Comparison of ENCODE assay signal across 12 mouse cellular contexts in the genomic region with DNA sequence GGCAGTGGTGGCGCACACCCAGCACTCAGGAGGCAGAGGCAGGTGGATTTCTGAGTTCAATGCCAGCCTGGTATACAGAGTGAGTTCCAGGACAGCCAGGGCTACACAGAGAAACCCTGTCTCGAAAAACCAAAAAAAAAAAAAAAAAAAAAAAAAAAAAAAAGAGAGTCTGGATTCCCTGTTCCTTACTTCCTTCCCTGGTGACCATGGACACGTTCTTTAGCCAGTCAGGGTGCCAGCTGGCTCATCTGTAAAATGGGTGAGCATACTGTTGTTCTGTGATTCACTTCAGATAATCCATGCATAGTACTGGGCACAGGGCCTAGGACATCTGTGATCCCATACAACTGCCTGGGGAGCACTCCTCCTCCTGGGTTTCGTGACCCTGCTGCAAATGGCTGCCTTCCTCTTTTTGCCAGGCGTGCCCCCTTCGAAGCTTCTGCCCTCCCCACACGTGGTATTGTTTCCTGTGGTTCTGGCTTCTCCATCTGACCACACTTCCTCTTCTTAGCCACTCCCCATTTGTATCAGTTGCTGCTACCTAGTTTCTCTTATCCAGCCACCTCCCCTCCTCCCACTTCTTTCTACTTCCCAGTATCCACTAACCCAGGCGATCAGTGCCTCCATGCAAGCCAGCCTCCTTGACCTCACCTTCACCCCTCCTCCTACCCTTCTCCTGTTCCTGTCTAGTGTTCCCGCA.
DNase-seq lines count a peak whose midpoint lies in the region; ATAC-seq lines count a peak whose summit lies in the region.
"Had no signal": no experiment of that assay in that cellular context is flagged by ENCODE, and none has a peak within 500 bp of the region (broad histone marks: within the 10 kb centered on the region; RNA-seq: fewer than 3 reads in every experiment).

No protein-coding gene starts in this region.

- H3K9ac ChIP-seq in intestine, embryonic 16.5 days (ENCODE audit: low read depth, low read length): no peak overlapping the region
- H3K9ac ChIP-seq: limb, embryonic 13.5 days had no signal

- H3K4me3 ChIP-seq in heart, embryonic 10.5 days: no peak overlapping the region
- H3K4me3 ChIP-seq in forebrain, embryonic 10.5 days: no peak overlapping the region
- no peak overlapping the region for H3K4me3 ChIP-seq in intestine, embryonic 16.5 days (ENCODE audit: low read length)
- H3K4me3 ChIP-seq: embryonic facial prominence, embryonic 10.5 days; limb, embryonic 13.5 days had no signal

- 0 out of 2 replicates have a peak, but pooled peaks cover 3% of the 10 kb centered on the region for H3K36me3 ChIP-seq in heart, embryonic 10.5 days
- no peaks in the 10 kb centered on the region for H3K36me3 ChIP-seq in forebrain, embryonic 10.5 days (replicated peaks)
- no peaks in the 10 kb centered on the region; the same call in 1 of the 2 replicates for H3K36me3 ChIP-seq in intestine, embryonic 16.5 days (ENCODE audit: control insufficient read depth, insufficient read depth, low read length)
- H3K36me3 ChIP-seq: embryonic facial prominence, embryonic 10.5 days; limb, embryonic 13.5 days had no signal

- H3K4me2 ChIP-seq in intestine, embryonic 16.5 days (ENCODE audit: low read depth, low read length): no peak overlapping the region
- H3K4me2 ChIP-seq: limb, embryonic 13.5 days had no signal

- ATAC-seq in CD4-positive, CD25-positive, alpha-beta regulatory T cell, adult 4 months: peak; percentile 78
- ATAC-seq in granulocyte monocyte progenitor cell, adult 5-6 weeks (replicated peaks; ENCODE audit: poor library complexity, severe bottlenecking): peak; percentile 82
- ATAC-seq in monocyte, adult 5-6 weeks (replicated peaks; ENCODE audit: insufficient number of reproducible peaks, low FRiP score, low TSS enrichment, poor library complexity, severe bottlenecking): peak; percentile 95
- ATAC-seq in cerebellum, adult (ENCODE audit: insufficient number of reproducible peaks, low FRiP score, low TSS enrichment): no peak
- no peak for ATAC-seq in intestine, embryonic 16.5 days
- ATAC-seq: intestine, postnatal 0 days had no signal

- no peak overlapping the region for H3K27ac ChIP-seq in heart, embryonic 10.5 days
- H3K27ac ChIP-seq in forebrain, embryonic 10.5 days: no peak overlapping the region
- H3K27ac ChIP-seq in intestine, embryonic 16.5 days (ENCODE audit: low read length): no peak overlapping the region
- H3K27ac ChIP-seq: embryonic facial prominence, embryonic 10.5 days; limb, embryonic 13.5 days had no signal

- H3K27me3 ChIP-seq in heart, embryonic 10.5 days (ENCODE audit: insufficient read depth, poor library complexity, severe bottlenecking): no peaks in the 10 kb centered on the region
- H3K27me3 ChIP-seq in forebrain, embryonic 10.5 days (ENCODE audit: poor library complexity, severe bottlenecking): no peaks in the 10 kb centered on the region; the same call in 1 of the 2 replicates
- no peaks in the 10 kb centered on the region for H3K27me3 ChIP-seq in intestine, embryonic 16.5 days (replicated peaks; ENCODE audit: control insufficient read depth, insufficient read depth, low read length)
- H3K27me3 ChIP-seq: limb, embryonic 13.5 days had no signal

- DNase-seq in heart, adult 11 months: peak; percentile 98
- no peak for DNase-seq in heart, embryonic 10.5 days (ENCODE audit: low spot score)
- DNase-seq in forebrain, embryonic 10.5 days (ENCODE audit: extremely low spot score, low spot score): no peak
- DNase-seq: gastrocnemius, postnatal 36 days had no signal

- WGBS in heart, embryonic 10.5 days: 77% methylated on average over 9 of the region's 9 CpGs
- 89% methylated on average over 9 of the region's 9 CpGs for WGBS in forebrain, embryonic 10.5 days
- WGBS in intestine, embryonic 16.5 days: 80% methylated on average over 9 of the region's 9 CpGs

- H3K9me3 ChIP-seq in heart, embryonic 10.5 days: no peaks in the 10 kb centered on the region
- H3K9me3 ChIP-seq in forebrain, embryonic 10.5 days: peaks cover 9% of the 10 kb centered on the region; the same call in 1 of the 2 replicates
- no peaks in the 10 kb centered on the region for H3K9me3 ChIP-seq in intestine, embryonic 16.5 days (ENCODE audit: control insufficient read depth, low read length)

- H3K4me1 ChIP-seq in heart, embryonic 10.5 days: peaks cover 17% of the 10 kb centered on the region
- H3K4me1 ChIP-seq in forebrain, embryonic 10.5 days: peaks cover 1% of the 10 kb centered on the region; the same call in 1 of the 2 replicates
- no peaks in the 10 kb centered on the region for H3K4me1 ChIP-seq in intestine, embryonic 16.5 days (ENCODE audit: control insufficient read depth, insufficient read depth, low read length)

Comparison
In these comparisons a context has a peak if more than half of its experiments do, and no peak if none do; other contexts are left out.
1. ATAC-seq: peak in CD4-positive, CD25-positive, alpha-beta regulatory T cell, adult 4 months (single experiment), granulocyte monocyte progenitor cell, adult 5-6 weeks (single experiment) and monocyte, adult 5-6 weeks (single experiment); none in cerebellum, adult (single experiment) and intestine, embryonic 16.5 days (single experiment).